Mouse (Mus musculus): ENCODE results near the gene Anapc16.
"Not testable (repeated sequence)": the region's sequence is repeated elsewhere in the genome, so short reads cannot be mapped to it uniquely, and the experiment has no call there.

The Anapc16 gene

GRCm38 (mm10) chr10:60002673-60003212 is at the start of gene Anapc16, which contains the start of gene Ascc1:
TSS of gene Anapc16 (minus strand) at chr10:60003135.
TSS of gene Ascc1 (plus strand) at chr10:60002805.
- peak; percentile 99 for DNase-seq

- DNase-seq = no peak
Measured at GRCm38 (mm10) chr10:60050581-60050980, 47.6 kb upstream of the Anapc16 start.

- no peak for DNase-seq
Measured at GRCm38 (mm10) chr10:60046696-60047095, 43.8 kb upstream of the Anapc16 start.

- DNase-seq = no peak
Measured at GRCm38 (mm10) chr10:60042350-60042922, 39.5 kb upstream of the Anapc16 start.

GRCm38 (mm10) chr10:60035744-60036143 is 32.8 kb upstream of the Anapc16 start:
- DNase-seq = no peak

- DNase-seq = no peak
Measured at GRCm38 (mm10) chr10:60034621-60035020, 31.7 kb upstream of the Anapc16 start.

GRCm38 (mm10) chr10:60033064-60033463 is 30.1 kb upstream of the Anapc16 start:
- no peak for DNase-seq

- no peak for DNase-seq
Measured at GRCm38 (mm10) chr10:60032622-60033021, 29.7 kb upstream of the Anapc16 start.

GRCm38 (mm10) chr10:60031985-60032384 is 29.1 kb upstream of the Anapc16 start:
- no peak for DNase-seq

- DNase-seq = no peak
Measured at GRCm38 (mm10) chr10:60031562-60031961, 28.6 kb upstream of the Anapc16 start.

- DNase-seq = no peak
Measured at GRCm38 (mm10) chr10:60029387-60029786, 26.5 kb upstream of the Anapc16 start.

GRCm38 (mm10) chr10:60028979-60029378 is 26.0 kb upstream of the Anapc16 start:
- no peak for DNase-seq

- DNase-seq = no peak
Measured at GRCm38 (mm10) chr10:60028181-60028580, 25.2 kb upstream of the Anapc16 start.

GRCm38 (mm10) chr10:60027619-60028084 is 24.7 kb upstream of the Anapc16 start:
- no peak for DNase-seq

- DNase-seq = no peak
Measured at GRCm38 (mm10) chr10:60026759-60027395, 23.9 kb upstream of the Anapc16 start.

GRCm38 (mm10) chr10:60023751-60024150 is 20.8 kb upstream of the Anapc16 start:
- no peak for DNase-seq

GRCm38 (mm10) chr10:60019299-60019698 is 16.4 kb upstream of the Anapc16 start:
- DNase-seq = no peak

- no peak for DNase-seq
Measured at GRCm38 (mm10) chr10:60016223-60016622, 13.3 kb upstream of the Anapc16 start.

- no peak for DNase-seq
Measured at GRCm38 (mm10) chr10:60009115-60009514, 6.2 kb upstream of the Anapc16 start.

- peak; percentile 61 for DNase-seq
Measured at GRCm38 (mm10) chr10:60005264-60005663, 2.3 kb upstream of the Anapc16 start.

GRCm38 (mm10) chr10:60003847-60004246 is 912 bp upstream of the Anapc16 start:
- DNase-seq = no peak

- DNase-seq = no peak
Measured at GRCm38 (mm10) chr10:60003213-60003752, 348 bp upstream of the Anapc16 start.

GRCm38 (mm10) chr10:60002203-60002602 is 732 bp downstream of the Anapc16 start:
- peak; percentile 28 for DNase-seq

GRCm38 (mm10) chr10:60001663-60002062 is 1.3 kb downstream of the Anapc16 start:
- not testable (repeated sequence) for DNase-seq
